ENCODE assay signal across 12 mouse cellular contexts in the genomic region with DNA sequence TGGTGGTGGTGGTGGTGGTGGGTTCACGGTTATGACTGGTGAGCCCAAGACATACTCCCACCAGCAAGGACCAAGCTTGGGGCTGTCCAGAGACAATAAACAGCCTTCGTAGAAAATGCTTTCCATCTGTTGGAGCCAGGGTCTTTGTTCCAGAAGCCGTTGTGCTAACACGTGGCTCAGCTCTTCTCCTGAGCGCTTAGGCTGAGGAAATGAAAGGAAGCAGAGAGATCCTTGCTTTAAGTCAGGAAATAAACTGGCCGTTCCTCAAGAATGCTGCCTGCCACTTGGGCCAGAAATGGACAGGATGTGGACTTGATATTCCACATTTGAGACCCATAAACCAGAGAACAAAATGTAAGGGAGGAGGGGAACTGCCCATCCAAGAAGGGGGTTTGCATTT. TPM values are rescaled to one million over a fixed set of nuclear protein-coding genes. Genes with fewer than 3 reads are reported as not detected.
DNase-seq lines count a peak whose midpoint lies in the region; ATAC-seq and TF ChIP-seq lines count a peak whose summit lies in the region.
"Had no signal": no experiment of that assay in that cellular context is flagged by ENCODE, and none has a peak within 500 bp of the region (broad histone marks: within the 10 kb centered on the region; RNA-seq: fewer than 3 reads in every experiment).

No protein-coding gene starts in this region.

- no peaks in the 10 kb centered on the region for H3K9me3 ChIP-seq in heart, embryonic 11.5 days (replicated peaks; ENCODE audit: control insufficient read depth, low read length)
- no peaks in the 10 kb centered on the region for H3K9me3 ChIP-seq in embryonic facial prominence, embryonic 11.5 days (replicated peaks; ENCODE audit: control insufficient read depth, low read length)
- H3K9me3 ChIP-seq in intestine, embryonic 15.5 days, result no peaks in the 10 kb centered on the region
- no peaks in the 10 kb centered on the region for H3K9me3 ChIP-seq in limb, embryonic 14.5 days (ENCODE audit: control insufficient read depth, low read length)

- H3K9ac ChIP-seq in heart, embryonic 11.5 days (ENCODE audit: low read depth, low read length), result no peak overlapping the region
- no peak overlapping the region for H3K9ac ChIP-seq in embryonic facial prominence, embryonic 11.5 days (replicated peaks; ENCODE audit: low read length)
- H3K9ac ChIP-seq in intestine, embryonic 15.5 days, result no peak overlapping the region
- no peak overlapping the region for H3K9ac ChIP-seq in limb, embryonic 14.5 days (ENCODE audit: low read depth, low read length, severe bottlenecking)

- no peak for ATAC-seq in heart, embryonic 11.5 days (replicated peaks; ENCODE audit: insufficient number of reproducible peaks, low FRiP score, low TSS enrichment)
- ATAC-seq in embryonic facial prominence, embryonic 11.5 days (replicated peaks; ENCODE audit: insufficient number of reproducible peaks, low FRiP score, low TSS enrichment, low read depth), result no peak
- peak; percentile 49 for ATAC-seq in intestine, embryonic 15.5 days
- ATAC-seq in limb, embryonic 14.5 days (ENCODE audit: low FRiP score, low read depth), result peak; percentile 86
- ATAC-seq in erythroid progenitor cell, adult 5-6 weeks (replicated peaks; ENCODE audit: low FRiP score, poor library complexity, severe bottlenecking), result no peak

- peak; percentile 48 for DNase-seq in heart, adult 8-10 months (ENCODE audit: low spot score)
- DNase-seq in embryonic facial prominence, embryonic 11.5 days (ENCODE audit: low spot score), result peak; percentile 29
- peak; percentile 71 for DNase-seq in limb, embryonic 14.5 days (ENCODE audit: low spot score)
- no peak for DNase-seq in urinary bladder, postnatal 14 days (ENCODE audit: low spot score)
- no peak for DNase-seq in adipocyte (ENCODE audit: low spot score)
- DNase-seq: adrenal gland, postnatal 14 days; cerebellum, adult 11-12 months; thymus, postnatal 25 days had no signal

- no peaks in the 10 kb centered on the region for H3K36me3 ChIP-seq in heart, embryonic 11.5 days (ENCODE audit: control insufficient read depth, insufficient read depth, low read length)
- no peaks in the 10 kb centered on the region for H3K36me3 ChIP-seq in embryonic facial prominence, embryonic 11.5 days (replicated peaks; ENCODE audit: control insufficient read depth, insufficient read depth, low read depth, low read length)
- no peaks in the 10 kb centered on the region for H3K36me3 ChIP-seq in intestine, embryonic 15.5 days
- no peaks in the 10 kb centered on the region for H3K36me3 ChIP-seq in limb, embryonic 14.5 days (ENCODE audit: control insufficient read depth, insufficient read depth, low read length)

- no peak overlapping the region for H3K27ac ChIP-seq in heart, embryonic 11.5 days (ENCODE audit: low read depth, low read length)
- no peak overlapping the region for H3K27ac ChIP-seq in embryonic facial prominence, embryonic 11.5 days (replicated peaks; ENCODE audit: low read depth, low read length)
- H3K27ac ChIP-seq in intestine, embryonic 15.5 days, result peak overlapping the region; percentile 42
- peak overlapping the region; percentile 74 for H3K27ac ChIP-seq in limb, embryonic 14.5 days (replicated peaks; ENCODE audit: low read depth, low read length)

- WGBS in heart, embryonic 11.5 days (ENCODE audit: insufficient replicate concordance), result 64% methylated on average over 6 of the region's 6 CpGs
- 49% methylated on average over 6 of the region's 6 CpGs for WGBS in embryonic facial prominence, embryonic 11.5 days
- 41% methylated on average over 6 of the region's 6 CpGs for WGBS in intestine, embryonic 15.5 days
- WGBS in limb, embryonic 14.5 days, result 13% methylated on average over 6 of the region's 6 CpGs

- peaks cover 9% of the 10 kb centered on the region for H3K4me1 ChIP-seq in heart, embryonic 11.5 days (ENCODE audit: control insufficient read depth, insufficient read depth, low read length)
- H3K4me1 ChIP-seq in embryonic facial prominence, embryonic 11.5 days (ENCODE audit: control insufficient read depth, insufficient read depth, low read length), result no peaks in the 10 kb centered on the region
- H3K4me1 ChIP-seq in intestine, embryonic 15.5 days (replicated peaks), result 0 out of 2 replicates have a peak, but pooled peaks cover 7% of the 10 kb centered on the region
- H3K4me1 ChIP-seq in limb, embryonic 14.5 days (ENCODE audit: control insufficient read depth, insufficient read depth, low read length), result peaks cover 15% of the 10 kb centered on the region

- H3K4me2 ChIP-seq in heart, embryonic 11.5 days, result no peak overlapping the region
- no peak overlapping the region for H3K4me2 ChIP-seq in embryonic facial prominence, embryonic 11.5 days (ENCODE audit: low read depth, low read length)
- H3K4me2 ChIP-seq in intestine, embryonic 15.5 days (replicated peaks), result no peak overlapping the region
- H3K4me2 ChIP-seq in limb, embryonic 14.5 days (replicated peaks; ENCODE audit: low read depth, low read length, severe bottlenecking), result no peak overlapping the region

- H3K4me3 ChIP-seq in heart, embryonic 11.5 days (ENCODE audit: low read depth, low read length), result no peak overlapping the region
- no peak overlapping the region for H3K4me3 ChIP-seq in embryonic facial prominence, embryonic 11.5 days (ENCODE audit: low read depth, low read length)
- no peak overlapping the region for H3K4me3 ChIP-seq in intestine, embryonic 15.5 days (replicated peaks)
- H3K4me3 ChIP-seq in limb, embryonic 14.5 days (replicated peaks; ENCODE audit: low read length), result no peak overlapping the region
- H3K4me3 ChIP-seq: erythroblast, embryonic 14.5 days had no signal

- H3K27me3 ChIP-seq in heart, embryonic 11.5 days (ENCODE audit: control insufficient read depth, insufficient read depth, low read length), result no peaks in the 10 kb centered on the region
- no peaks in the 10 kb centered on the region for H3K27me3 ChIP-seq in embryonic facial prominence, embryonic 11.5 days (ENCODE audit: control insufficient read depth, insufficient read depth, low read length)
- H3K27me3 ChIP-seq in intestine, embryonic 15.5 days (replicated peaks), result no peaks in the 10 kb centered on the region
- no peaks in the 10 kb centered on the region for H3K27me3 ChIP-seq in limb, embryonic 14.5 days (ENCODE audit: control insufficient read depth, insufficient read depth, low read length)

- TF ChIP-seq POLR2A in limb, embryonic 14.5 days (IDR thresholded peaks at IDR 0.05; ENCODE audit: borderline replicate concordance, extremely low read depth, insufficient read depth, insufficient read length), result no peak

RNA-seq across cellular contexts. Expression of gene Cops8, which starts 59.7 kb away (rescaled TPM):
- total RNA-seq in heart, adult 8-10 months (2022), result 100 to 1,000 TPM in 3 of 4 experiments, 10 to 100 TPM in 1; 94.8 to 119 (median 109) TPM
- polyA plus RNA-seq in heart, embryonic 11.5 days (2014; fragmentation: Nextera tagmentation; extraction: Ambion mirVana), result 136 and 141 TPM in 2 replicates
- 235 and 239 TPM in 2 replicates for polyA plus RNA-seq in embryonic facial prominence, embryonic 11.5 days (2014; fragmentation: Nextera tagmentation; extraction: Ambion mirVana)
- 127 and 129 TPM in 2 replicates for polyA plus RNA-seq in intestine, embryonic 15.5 days (2015; fragmentation: Nextera tagmentation; extraction: Ambion mirVana)
- 118 and 126 TPM in 2 replicates for polyA plus RNA-seq in limb, embryonic 14.5 days (2012; rRNA removed)
- polyA plus RNA-seq in limb, embryonic 14.5 days (2014; fragmentation: Nextera tagmentation; extraction: Ambion mirVana), result 155 and 168 TPM in 2 replicates
- total RNA-seq in erythroid progenitor cell, adult 5-6 weeks (2015; ENCODE audit: low replicate concordance), result 12.6 and 19.7 TPM in 2 replicates
- 20.8 and 23.1 TPM in 2 replicates for total RNA-seq in erythroid progenitor cell, adult 5-6 weeks (2017; ENCODE audit: low replicate concordance)

Comparison
In these comparisons a context has a peak if more than half of its experiments do, and no peak if none do; other contexts are left out.
1. DNase-seq: peak in heart, adult 8-10 months (single experiment), embryonic facial prominence, embryonic 11.5 days (single experiment) and limb, embryonic 14.5 days (single experiment); none in urinary bladder, postnatal 14 days (single experiment) and adipocyte (single experiment).
2. ATAC-seq: peak in intestine, embryonic 15.5 days (single experiment) and limb, embryonic 14.5 days (single experiment); none in heart, embryonic 11.5 days (single experiment), embryonic facial prominence, embryonic 11.5 days (single experiment) and erythroid progenitor cell, adult 5-6 weeks (single experiment).
3. H3K27ac ChIP-seq: peak in intestine, embryonic 15.5 days (single experiment) and limb, embryonic 14.5 days (single experiment); none in heart, embryonic 11.5 days (single experiment) and embryonic facial prominence, embryonic 11.5 days (single experiment).